Mouse (Mus musculus): ENCODE results near the gene Eva1c. TPM values are rescaled to one million over a fixed set of nuclear protein-coding genes. Genes with fewer than 3 reads are reported as not detected.
A peak's percentile ranks its signal among the peaks of the same experiment; 100 is the strongest.

Gene Eva1c
- polyA plus RNA-seq, 1 experiment from 2014 or later = 3.6 TPM

- H3K27ac ChIP-seq (replicated peaks) = peak overlapping the region; percentile 57
Observed at GRCm38 (mm10) chr16:90845591-90845990, 19.1 kb downstream of the Eva1c start.

GRCm38 (mm10) chr16:90848697-90849096 is 22.2 kb downstream of the Eva1c start:
- H3K4me3 ChIP-seq = no peak overlapping the region
- no peaks in the 10 kb centered on the region for H3K36me3 ChIP-seq
- no peaks in the 10 kb centered on the region for H3K9me3 ChIP-seq
- peaks cover 45% of the 10 kb centered on the region for H3K4me1 ChIP-seq
- H3K27me3 ChIP-seq (replicated peaks) = 0 out of 2 replicates have a peak, but pooled peaks cover 4% of the 10 kb centered on the region
- no peak for ATAC-seq (ENCODE audit: extremely low read depth, insufficient number of reproducible peaks, low FRiP score, low TSS enrichment)
- WGBS = 70% methylated on average over 7 of the region's 7 CpGs
- H3K27ac ChIP-seq (replicated peaks) = no peak overlapping the region
- H3K4me2 ChIP-seq = no peak overlapping the region
- no peak overlapping the region for H3K9ac ChIP-seq

More at GRCm38 (mm10) chr16:90845591-90845990, 19.1 kb downstream of the Eva1c start:
- 81% methylated on average over 13 of the region's 13 CpGs for WGBS
- 0 out of 2 replicates have a peak overlapping the region, but pooled peaks have one; percentile 27 for H3K4me2 ChIP-seq
- no peak for ATAC-seq (ENCODE audit: extremely low read depth, insufficient number of reproducible peaks, low FRiP score, low TSS enrichment)
- H3K4me3 ChIP-seq = no peak overlapping the region
- H3K36me3 ChIP-seq = no peaks in the 10 kb centered on the region
- 0 out of 2 replicates have a peak, but pooled peaks cover 10% of the 10 kb centered on the region for H3K27me3 ChIP-seq (replicated peaks)
- no peaks in the 10 kb centered on the region for H3K9me3 ChIP-seq
- H3K4me1 ChIP-seq = peaks cover 58% of the 10 kb centered on the region
- no peak overlapping the region for H3K9ac ChIP-seq

GRCm38 (mm10) chr16:90849262-90849661 is 22.7 kb downstream of the Eva1c start:
- 49% methylated on average over 12 of the region's 12 CpGs for WGBS
- no peak overlapping the region for H3K4me3 ChIP-seq
- no peaks in the 10 kb centered on the region for H3K9me3 ChIP-seq
- no peak for ATAC-seq (ENCODE audit: extremely low read depth, insufficient number of reproducible peaks, low FRiP score, low TSS enrichment)
- no peak overlapping the region for H3K27ac ChIP-seq (replicated peaks)
- no peaks in the 10 kb centered on the region for H3K36me3 ChIP-seq
- H3K9ac ChIP-seq = no peak overlapping the region
- H3K4me2 ChIP-seq = no peak overlapping the region
- peaks cover 43% of the 10 kb centered on the region for H3K4me1 ChIP-seq
- H3K27me3 ChIP-seq (replicated peaks) = 0 out of 2 replicates have a peak, but pooled peaks cover 4% of the 10 kb centered on the region

- WGBS = 70% methylated on average over 7 of the region's 7 CpGs
- peaks cover 27% of the 10 kb centered on the region for H3K4me1 ChIP-seq
Observed at GRCm38 (mm10) chr16:90850881-90851280, 24.4 kb downstream of the Eva1c start.

GRCm38 (mm10) chr16:90851621-90852334 is 25.3 kb downstream of the Eva1c start:
- Histone ChIP-seq H3K4me1 (peaks cover 24% of the 10 kb centered on the region), H3K9me3 (no peaks in the 10 kb centered on the region), H3K4me2 (no peak overlapping the region), H3K36me3 (no peaks in the 10 kb centered on the region), H3K9ac (no peak overlapping the region), H3K27ac (replicated peaks) (no peak overlapping the region), H3K27me3 (replicated peaks) (0 out of 2 replicates have a peak, but pooled peaks cover 4% of the 10 kb centered on the region), H3K4me3 (no peak overlapping the region)
- WGBS = 63% methylated on average over 11 of the region's 11 CpGs
- ATAC-seq (ENCODE audit: extremely low read depth, insufficient number of reproducible peaks, low FRiP score, low TSS enrichment) = no peak

More at GRCm38 (mm10) chr16:90850881-90851280, 24.4 kb downstream of the Eva1c start:
- ATAC-seq (ENCODE audit: extremely low read depth, insufficient number of reproducible peaks, low FRiP score, low TSS enrichment) = no peak
- H3K4me3 ChIP-seq = no peak overlapping the region
- H3K27me3 ChIP-seq (replicated peaks) = 0 out of 2 replicates have a peak, but pooled peaks cover 4% of the 10 kb centered on the region
- H3K4me2 ChIP-seq = no peak overlapping the region
- no peak overlapping the region for H3K9ac ChIP-seq
- H3K9me3 ChIP-seq = no peaks in the 10 kb centered on the region
- H3K36me3 ChIP-seq = no peaks in the 10 kb centered on the region
- no peak overlapping the region for H3K27ac ChIP-seq (replicated peaks)

- H3K27ac ChIP-seq (replicated peaks) = no peak overlapping the region
- H3K27me3 ChIP-seq (replicated peaks) = no peaks in the 10 kb centered on the region
- WGBS = 72% methylated on average over 6 of the region's 6 CpGs
- no peaks in the 10 kb centered on the region for H3K9me3 ChIP-seq
- H3K9ac ChIP-seq = no peak overlapping the region
- no peak overlapping the region for H3K4me3 ChIP-seq
- ATAC-seq (ENCODE audit: extremely low read depth, insufficient number of reproducible peaks, low FRiP score, low TSS enrichment) = no peak
- 0 out of 2 replicates have a peak, but pooled peaks cover 5% of the 10 kb centered on the region for H3K4me1 ChIP-seq
- no peak overlapping the region for H3K4me2 ChIP-seq
- H3K36me3 ChIP-seq = no peaks in the 10 kb centered on the region
Observed at GRCm38 (mm10) chr16:90856552-90857200, 30.2 kb downstream of the Eva1c start.

GRCm38 (mm10) chr16:90858206-90858605 is 31.7 kb downstream of the Eva1c start:
- no peak overlapping the region for H3K4me3 ChIP-seq
- 77% methylated on average over 4 of the region's 4 CpGs for WGBS
- no peak overlapping the region for H3K27ac ChIP-seq (replicated peaks)
- H3K4me2 ChIP-seq = no peak overlapping the region
- no peaks in the 10 kb centered on the region for H3K9me3 ChIP-seq
- no peaks in the 10 kb centered on the region for H3K27me3 ChIP-seq (replicated peaks)
- H3K4me1 ChIP-seq = 0 out of 2 replicates have a peak, but pooled peaks cover 5% of the 10 kb centered on the region
- H3K9ac ChIP-seq = no peak overlapping the region
- ATAC-seq (ENCODE audit: extremely low read depth, insufficient number of reproducible peaks, low FRiP score, low TSS enrichment) = no peak
- no peaks in the 10 kb centered on the region for H3K36me3 ChIP-seq

GRCm38 (mm10) chr16:90863036-90863435 is 36.5 kb downstream of the Eva1c start:
- H3K9ac ChIP-seq = no peak overlapping the region
- no peak overlapping the region for H3K4me2 ChIP-seq
- no peak overlapping the region for H3K4me3 ChIP-seq
- no peaks in the 10 kb centered on the region; the same call in 1 of the 2 replicates for H3K27me3 ChIP-seq (replicated peaks)
- no peaks in the 10 kb centered on the region for H3K9me3 ChIP-seq
- no peak overlapping the region for H3K27ac ChIP-seq (replicated peaks)
- no peaks in the 10 kb centered on the region for H3K36me3 ChIP-seq
- peaks cover 33% of the 10 kb centered on the region for H3K4me1 ChIP-seq
- WGBS = 62% methylated on average over 3 of the region's 3 CpGs
- no peak for ATAC-seq (ENCODE audit: extremely low read depth, insufficient number of reproducible peaks, low FRiP score, low TSS enrichment)

- H3K9me3 ChIP-seq = no peaks in the 10 kb centered on the region
- no peak for ATAC-seq (ENCODE audit: extremely low read depth, insufficient number of reproducible peaks, low FRiP score, low TSS enrichment)
- 73% methylated on average over 10 of the region's 10 CpGs for WGBS
Observed at GRCm38 (mm10) chr16:90863468-90864046, 37.0 kb downstream of the Eva1c start.

GRCm38 (mm10) chr16:90864693-90865092 is 38.2 kb downstream of the Eva1c start:
- Histone ChIP-seq H3K27ac (replicated peaks) (peak overlapping the region; percentile 20; the same call in 1 of the 2 replicates), H3K9me3 (no peaks in the 10 kb centered on the region), H3K4me3 (no peak overlapping the region), H3K9ac (0 out of 2 replicates have a peak overlapping the region, but pooled peaks have one; percentile 47), H3K27me3 (replicated peaks) (no peaks in the 10 kb centered on the region; the same call in 1 of the 2 replicates), H3K4me1 (peaks cover 38% of the 10 kb centered on the region), H3K36me3 (no peaks in the 10 kb centered on the region), H3K4me2 (no peak overlapping the region)
- 29% methylated on average over 7 of the region's 7 CpGs for WGBS
- ATAC-seq (ENCODE audit: extremely low read depth, insufficient number of reproducible peaks, low FRiP score, low TSS enrichment) = peak; percentile 45; the same call in 1 of the 2 replicates

More at GRCm38 (mm10) chr16:90863468-90864046, 37.0 kb downstream of the Eva1c start:
- Histone ChIP-seq H3K9ac (no peak overlapping the region), H3K36me3 (no peaks in the 10 kb centered on the region), H3K27me3 (replicated peaks) (no peaks in the 10 kb centered on the region; the same call in 1 of the 2 replicates), H3K4me1 (peaks cover 38% of the 10 kb centered on the region), H3K4me3 (no peak overlapping the region), H3K4me2 (no peak overlapping the region), H3K27ac (replicated peaks) (no peak overlapping the region)

- H3K9ac ChIP-seq = no peak overlapping the region
- no peaks in the 10 kb centered on the region for H3K36me3 ChIP-seq
- no peak overlapping the region for H3K4me2 ChIP-seq
- no peak; the same call in 1 of the 2 replicates for ATAC-seq (ENCODE audit: extremely low read depth, insufficient number of reproducible peaks, low FRiP score, low TSS enrichment)
- no peaks in the 10 kb centered on the region for H3K9me3 ChIP-seq
- no peak overlapping the region for H3K4me3 ChIP-seq
- WGBS = 44% methylated on average over 9 of the region's 9 CpGs
- H3K27me3 ChIP-seq (replicated peaks) = no peaks in the 10 kb centered on the region; the same call in 1 of the 2 replicates
- H3K27ac ChIP-seq (replicated peaks) = no peak overlapping the region; the same call in 1 of the 2 replicates
- peaks cover 33% of the 10 kb centered on the region for H3K4me1 ChIP-seq
Observed at GRCm38 (mm10) chr16:90865652-90866051, 39.1 kb downstream of the Eva1c start.

All from heart, embryonic 13.5 days (tissue).